Mouse (Mus musculus) intestine, embryonic 14.5 days (tissue): ENCODE measurements around the gene Nav1. TPM values are rescaled to one million over a fixed set of nuclear protein-coding genes. Genes with fewer than 3 reads are reported as not detected.

Source experiments
- ATAC-seq: fragments of 200-750 bp; cut with Nextera tagmentation; replicated peaks from 2 replicates; pipeline ENCODE4 v1.8.0; 2017; ENCODE audit warnings: low read depth, moderate number of reproducible peaks, moderate TSS enrichment, moderate library complexity; ENCODE audit not compliant: low FRiP score, low TSS enrichment
- DNase-seq: peaks from one replicate; pipeline ENCODE4 v3.0.0-alpha.2; 2018; ENCODE audit warnings: low spot score
- H3K27ac ChIP-seq: fragments of 300-500 bp; sonication (generic); 2 replicates; pipeline ENCODE4 v1.5.1; 2014; ENCODE audit warnings: low read depth, mild to moderate bottlenecking, control low read depth
- H3K27me3 ChIP-seq: fragments of 300-500 bp; sonication (generic); replicated peaks from 2 replicates; pipeline ENCODE4 v1.6.1; 2014; ENCODE audit warnings: low read length, control low read depth; ENCODE audit not compliant: control insufficient read depth, insufficient read depth
- H3K36me3 ChIP-seq: fragments of 300-500 bp; sonication (generic); 2 replicates; pipeline ENCODE4 v1.6.1; 2014; ENCODE audit warnings: low read length, control low read depth; ENCODE audit not compliant: control insufficient read depth, insufficient read depth
- H3K4me1 ChIP-seq: fragments of 300-500 bp; sonication (generic); replicated peaks from 2 replicates; pipeline ENCODE4 v1.6.1; 2014; ENCODE audit warnings: low read length, control low read depth, mixed read lengths; ENCODE audit not compliant: control insufficient read depth, insufficient read depth
- H3K4me2 ChIP-seq: fragments of 300-500 bp; sonication (generic); 2 replicates; pipeline ENCODE4 v1.6.1; 2014; ENCODE audit warnings: low read length
- H3K4me3 ChIP-seq: fragments of 300-500 bp; sonication (generic); 2 replicates; pipeline ENCODE4 v1.5.1; 2014; ENCODE audit warnings: low read depth, low read length, control low read depth, mixed read lengths
- H3K9ac ChIP-seq: fragments of 300-500 bp; sonication (generic); 2 replicates; pipeline ENCODE4 v1.6.1; 2014; ENCODE audit warnings: mild to moderate bottlenecking, low read length
- H3K9me3 ChIP-seq: fragments of 300-500 bp; sonication (generic); 2 replicates; pipeline ENCODE4 v1.6.1; 2016; ENCODE audit warnings: low read length, control low read depth; ENCODE audit not compliant: control insufficient read depth
- WGBS: fragments of 180-500 bp; shearing (Covaris S2); extraction: QIAGEN DNeasy Blood & Tissue Kit; methylation state at CpG from one replicate; pipeline ENCODE4 v1.1.7; 2014; 5-methylcytosine and 5-hydroxymethylcytosine counted together
- polyA plus RNA-seq: library from polyadenylated mRNA; unstranded; fragments of >200 nt; fragmentation: Nextera tagmentation; extraction: Ambion mirVana; gene quantifications from 2 replicates; pipeline ENCODE4 v1.2.1, GENCODE M21; 2014

The Nav1 gene
- polyA plus RNA-seq, 1 experiment from 2014 or later: 21.2 TPM

- H3K27me3 ChIP-seq: no peaks in the 10 kb centered on the region
- H3K4me3 ChIP-seq: no peak overlapping the region
- H3K4me2 ChIP-seq: no peak overlapping the region
- H3K36me3 ChIP-seq: no peaks in the 10 kb centered on the region
- H3K27ac ChIP-seq: no peak overlapping the region
- WGBS: 83% methylated on average over 6 of the region's 6 CpGs
- H3K4me1 ChIP-seq: peaks cover 15% of the 10 kb centered on the region
- no peaks in the 10 kb centered on the region for H3K9me3 ChIP-seq
- DNase-seq: no peak
- no peak overlapping the region for H3K9ac ChIP-seq
- ATAC-seq: no peak
Measured at GRCm38 (mm10) chr1:135593560-135594278, 13.4 kb downstream of the Nav1 start.

- no peak for ATAC-seq
- Histone ChIP-seq H3K27ac (no peak overlapping the region), H3K36me3 (no peaks in the 10 kb centered on the region), H3K9ac (no peak overlapping the region), H3K4me2 (no peak overlapping the region), H3K27me3 (0 out of 2 replicates have a peak, but pooled peaks cover 2% of the 10 kb centered on the region), H3K9me3 (no peaks in the 10 kb centered on the region), H3K4me1 (peaks cover 4% of the 10 kb centered on the region; the same call in 1 of the 2 replicates), H3K4me3 (no peak overlapping the region)
- no peak for DNase-seq
- 61% methylated on average over 9 of the region's 9 CpGs for WGBS
Measured at GRCm38 (mm10) chr1:135590776-135591175, 16.3 kb downstream of the Nav1 start.

- peaks cover 4% of the 10 kb centered on the region; the same call in 1 of the 2 replicates for H3K4me1 ChIP-seq
- DNase-seq (no peak), ATAC-seq (no peak)
- no peak overlapping the region for H3K9ac ChIP-seq
- 0 out of 2 replicates have a peak, but pooled peaks cover 2% of the 10 kb centered on the region for H3K27me3 ChIP-seq
- H3K4me2 ChIP-seq: no peak overlapping the region
- no peaks in the 10 kb centered on the region for H3K9me3 ChIP-seq
- WGBS: 77% methylated on average over 3 of the region's 3 CpGs
- no peaks in the 10 kb centered on the region for H3K36me3 ChIP-seq
- H3K27ac ChIP-seq: no peak overlapping the region
- no peak overlapping the region for H3K4me3 ChIP-seq
Measured at GRCm38 (mm10) chr1:135588973-135589372, 18.1 kb downstream of the Nav1 start.

GRCm38 (mm10) chr1:135586903-135587302 is 20.2 kb downstream of the Nav1 start:
- Histone ChIP-seq H3K4me1 (peaks cover 17% of the 10 kb centered on the region), H3K4me2 (no peak overlapping the region), H3K4me3 (no peak overlapping the region), H3K36me3 (no peaks in the 10 kb centered on the region), H3K9ac (no peak overlapping the region), H3K27ac (no peak overlapping the region), H3K9me3 (no peaks in the 10 kb centered on the region), H3K27me3 (0 out of 2 replicates have a peak, but pooled peaks cover 2% of the 10 kb centered on the region)
- ATAC-seq (no peak), DNase-seq (no peak)

GRCm38 (mm10) chr1:135585573-135585972 is 21.5 kb downstream of the Nav1 start:
- under 1% methylated on average over 18 of the region's 19 CpGs for WGBS
- Histone ChIP-seq H3K36me3 (peaks cover under 1% of the 10 kb centered on the region; the same call in 1 of the 2 replicates), H3K4me2 (peak overlapping the region; percentile 86), H3K4me1 (peaks cover 26% of the 10 kb centered on the region), H3K9ac (peak overlapping the region; percentile 55), H3K27ac (peak overlapping the region; percentile 87), H3K27me3 (0 out of 2 replicates have a peak, but pooled peaks cover 2% of the 10 kb centered on the region), H3K9me3 (no peaks in the 10 kb centered on the region), H3K4me3 (peak overlapping the region; percentile 59)
- peak; percentile 66 for ATAC-seq
- peak; percentile 77 for DNase-seq

GRCm38 (mm10) chr1:135584587-135585541 is 22.2 kb downstream of the Nav1 start:
- Histone ChIP-seq H3K27me3 (0 out of 2 replicates have a peak, but pooled peaks cover 2% of the 10 kb centered on the region), H3K4me3 (peak overlapping the region; percentile 59), H3K4me2 (peak overlapping the region; percentile 86), H3K9me3 (no peaks in the 10 kb centered on the region), H3K9ac (peak overlapping the region; percentile 55), H3K4me1 (peaks cover 30% of the 10 kb centered on the region), H3K36me3 (peaks cover 5% of the 10 kb centered on the region; the same call in 1 of the 2 replicates), H3K27ac (peak overlapping the region; percentile 87)
- peak; percentile 63; the same call in 1 of the 2 replicates for ATAC-seq
- DNase-seq: peak; percentile 75
- WGBS: 2% methylated on average over 73 of the region's 73 CpGs

GRCm38 (mm10) chr1:135583678-135584515 is 23.2 kb downstream of the Nav1 start:
- DNase-seq (peak; percentile 63), ATAC-seq (peak; percentile 25; the same call in 1 of the 2 replicates)
- Histone ChIP-seq H3K4me2 (peak overlapping the region; percentile 86), H3K27ac (peak overlapping the region; percentile 87), H3K27me3 (0 out of 2 replicates have a peak, but pooled peaks cover 2% of the 10 kb centered on the region), H3K9me3 (no peaks in the 10 kb centered on the region), H3K4me1 (peaks cover 39% of the 10 kb centered on the region), H3K4me3 (peak overlapping the region; percentile 59), H3K9ac (peak overlapping the region; percentile 55), H3K36me3 (peaks cover 5% of the 10 kb centered on the region; the same call in 1 of the 2 replicates)
- 8% methylated on average over 21 of the region's 21 CpGs for WGBS
